Mouse (Mus musculus) testis, adult 2 months (tissue): ENCODE measurements at regions not wholly inside any gene's neighbourhood (a gene's known extent, or its start where the extent isn't known, plus 50 kb on each side); places are given as distances from the start of the nearest gene placed in this dataset.

Source experiments
- CTCF ChIP-seq: fragments of 200-500 bp; IDR thresholded peaks from 2 replicates; pipeline ENCODE4 v1.5.1; 2012; ENCODE audit warnings: low read depth, mild to moderate bottlenecking, inconsistent platforms, low read length, moderate library complexity; ENCODE audit not compliant: control insufficient read depth, insufficient read depth, insufficient replicate concordance
- POLR2A ChIP-seq: fragments of 200-500 bp; IDR thresholded peaks from 2 replicates; pipeline ENCODE4 v1.6.1; 2012; ENCODE audit warnings: low read depth, mild to moderate bottlenecking, inconsistent platforms, low read length, moderate library complexity; ENCODE audit not compliant: control insufficient read depth

GRCm38 (mm10) chr13:59315811-59316210 lies 269.2 kb downstream of the Agtpbp1 start:
- TF ChIP-seq POLR2A (no peak), CTCF (no peak)
